Mouse (Mus musculus) left cerebral cortex, postnatal 10 days (tissue): ENCODE data around the gene Pgm2. TPM values are rescaled to one million over a fixed set of nuclear protein-coding genes. Genes with fewer than 3 reads are reported as not detected.

Experiments
- DNase-seq, 2 experiments: peaks; one replicate each; pipeline ENCODE4 v3.0.0; 2021 to 2022; ENCODE audit warnings: low spot score in 2 of 2, mixed read lengths in 1 of 2; ENCODE audit errors: extremely low spot score in 1 of 2
- intact Hi-C: fragments of 180-260 bp; cut with DNase I; formaldehyde crosslinking; loops from one replicate; pipeline ENCODE4 v1.15.1; 2025
- microRNA-seq: library from miRNA; unstranded; fragments of <30 nt; microRNA quantifications from one replicate; pipeline ENCODE4 v1.2.0, GENCODE M21; 2022
- total RNA-seq, 2 experiments: library from RNA; stranded (reverse); gene quantifications; 2 replicates each; pipeline ENCODE4 v1.2.3; 2021

The Pgm2 gene
- total RNA-seq, 2 experiments from 2014 or later = 10.3 to 10.7 TPM

DNA sequence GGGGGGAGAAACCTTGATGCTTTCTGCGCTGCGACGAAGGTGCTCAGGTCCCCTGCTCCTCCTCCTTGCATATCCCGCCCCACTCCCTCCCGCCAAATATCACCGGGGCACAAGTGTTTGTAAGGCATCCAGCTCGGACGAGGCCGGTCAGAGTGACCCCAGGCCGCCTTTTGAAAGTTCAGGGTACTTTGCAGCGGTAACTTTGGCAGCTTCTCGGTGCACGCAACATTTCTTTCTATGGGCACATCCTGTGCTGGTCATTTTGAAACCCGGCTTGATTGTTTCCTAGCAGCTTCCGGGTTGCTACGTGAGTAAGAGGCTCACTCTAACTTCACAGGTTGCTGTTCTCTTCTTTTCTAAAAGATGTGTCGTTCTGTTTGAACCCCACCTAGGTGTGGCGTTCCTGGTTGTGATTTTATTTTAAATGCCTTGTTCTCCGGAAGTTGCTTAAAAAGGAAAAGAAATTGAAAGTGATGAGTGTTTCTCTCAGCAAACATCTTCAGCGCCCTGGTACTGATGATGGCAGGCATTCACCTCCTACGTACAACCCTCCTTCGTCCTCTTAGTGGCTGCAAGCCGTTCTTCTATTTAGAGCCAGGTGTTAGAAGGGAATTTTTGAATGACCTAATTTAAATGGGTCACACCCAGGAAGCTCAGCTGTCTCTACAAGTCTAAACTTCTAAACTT is 68.1 kb downstream of the Pgm2 start:
- DNase-seq = no peak
- intact Hi-C loops = no loop called here

DNA sequence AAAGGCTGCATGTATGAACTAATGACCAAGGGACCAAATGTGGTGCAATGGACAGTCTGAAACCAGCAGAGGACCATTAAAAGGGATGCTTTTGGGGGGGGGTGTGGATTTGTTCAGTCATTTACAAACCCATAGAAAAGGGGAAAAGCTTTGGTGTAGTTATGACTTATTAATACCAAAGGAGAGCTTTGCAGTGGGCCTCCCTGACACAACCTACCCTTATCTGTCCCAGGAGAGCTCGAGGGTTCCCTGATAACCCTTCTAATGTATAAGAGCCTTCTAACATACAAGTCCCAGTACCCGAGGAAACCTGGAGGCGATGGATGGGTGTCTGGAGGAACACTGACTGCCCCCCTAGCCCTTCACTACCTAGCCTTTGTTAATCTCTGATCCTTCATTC is 69.2 kb downstream of the Pgm2 start:
- DNase-seq = no peak
- intact Hi-C loops = no loop called here

DNA sequence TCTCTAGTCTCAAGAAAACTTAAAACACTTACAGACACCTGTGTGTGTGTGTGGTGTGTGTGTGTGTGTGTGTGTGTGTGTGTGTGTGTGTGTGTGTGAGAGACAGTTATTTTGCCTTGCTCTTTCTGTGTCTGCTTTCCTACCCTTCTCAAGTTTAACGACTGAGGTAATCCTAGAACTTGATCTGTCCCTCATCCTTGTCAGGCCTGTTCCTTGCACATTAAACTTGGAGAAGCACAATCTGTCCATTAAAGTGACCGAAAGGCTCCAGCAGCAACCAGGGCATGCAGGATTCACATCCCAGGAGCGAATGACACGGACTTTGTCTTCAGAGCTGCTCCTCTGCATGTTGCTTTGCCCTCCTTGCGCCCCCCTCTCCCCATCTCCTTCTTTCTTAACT is 69.8 kb downstream of the Pgm2 start:
- intact Hi-C loops = no loop called here
- DNase-seq = no peak

DNA sequence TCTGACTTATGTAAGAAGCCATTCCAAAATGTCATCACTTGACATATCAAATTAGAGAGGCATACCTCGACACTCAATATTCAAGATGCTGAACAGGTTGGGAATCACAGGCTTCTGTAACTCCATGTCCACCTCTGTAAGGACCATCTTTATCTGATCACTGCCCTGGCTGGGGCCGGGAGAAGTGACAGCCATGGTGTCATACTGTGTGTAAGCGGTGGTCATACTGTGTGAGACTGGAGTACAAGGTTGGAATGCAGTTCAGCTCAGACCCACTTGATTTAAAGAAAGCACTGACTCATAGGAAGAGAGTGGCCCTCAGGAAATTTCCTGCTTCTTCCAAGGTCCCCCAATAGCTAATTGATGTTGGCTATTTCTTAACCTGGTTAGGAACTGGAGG is 71.7 kb downstream of the Pgm2 start:
- intact Hi-C loops = no loop called here
- no peak for DNase-seq

DNA sequence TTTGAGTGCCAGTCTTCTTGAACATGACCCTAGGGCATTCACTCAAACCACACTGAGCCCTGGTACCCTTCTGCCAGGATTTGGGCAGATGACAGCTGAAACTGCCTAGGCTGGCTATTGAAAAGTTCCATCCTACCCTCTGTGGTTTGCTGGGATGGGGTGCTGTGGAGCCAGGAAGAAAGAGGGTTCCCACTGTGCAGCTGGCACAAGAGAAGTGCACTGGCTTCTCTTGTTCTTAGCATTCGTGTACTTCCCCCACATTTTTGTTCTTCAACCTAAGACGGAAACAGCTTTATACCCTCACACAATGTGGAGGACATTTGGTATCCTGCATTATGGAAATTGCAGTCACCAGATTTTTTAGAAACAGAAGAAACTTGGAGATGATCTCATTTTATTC is 73.1 kb downstream of the Pgm2 start:
- no peak for DNase-seq
- intact Hi-C loops = no loop called here

DNA sequence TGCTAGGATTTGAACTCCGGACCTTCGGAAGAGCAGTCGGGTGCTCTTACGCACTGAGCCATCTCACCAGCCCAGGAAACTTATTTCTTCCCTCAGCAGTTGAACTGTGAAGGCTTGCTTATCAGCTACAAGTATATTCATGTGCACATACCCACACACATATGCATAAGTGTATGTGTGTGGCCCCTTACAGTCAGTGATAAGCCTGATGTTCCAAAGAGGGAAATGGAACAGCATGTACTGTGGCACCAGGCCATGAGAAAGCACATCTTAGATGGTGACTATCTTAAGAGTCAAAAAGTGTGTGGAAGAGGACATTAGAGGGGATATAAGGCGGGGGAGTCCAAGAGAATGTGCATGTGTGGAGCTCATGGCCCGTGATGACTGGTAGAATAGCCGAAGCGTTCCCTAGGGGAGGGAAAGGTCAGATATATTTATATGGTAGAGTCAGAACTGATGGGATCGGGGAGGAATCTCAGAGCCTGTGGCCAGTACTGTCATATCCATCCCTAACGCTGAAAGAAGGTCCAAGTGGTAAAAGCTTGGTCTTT is 76.3 kb downstream of the Pgm2 start:
- intact Hi-C loops = no loop called here

DNA sequence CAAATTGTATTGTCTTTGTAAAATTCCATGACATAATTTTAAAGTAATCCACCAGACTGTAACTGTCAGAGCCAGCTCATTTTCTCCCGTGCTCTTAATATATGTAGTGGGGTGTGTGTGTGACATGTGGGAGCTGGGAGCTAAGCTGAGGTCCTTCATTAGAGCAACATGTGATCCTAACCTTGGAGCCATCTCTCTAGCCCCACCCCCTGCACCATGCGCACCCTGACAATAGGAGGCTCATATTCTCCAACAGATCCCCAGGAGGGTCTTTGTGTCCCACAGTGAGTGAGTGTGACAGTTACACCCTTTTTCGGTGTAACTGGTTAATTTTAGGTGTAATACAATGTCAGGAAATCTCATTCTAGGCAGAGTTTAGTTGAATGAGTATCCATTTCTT is 80.1 kb downstream of the Pgm2 start:
- intact Hi-C loops = no loop called here
- no peak for DNase-seq

More for the DNA sequence above, 76.3 kb downstream of the Pgm2 start:
- no peak for DNase-seq

DNA sequence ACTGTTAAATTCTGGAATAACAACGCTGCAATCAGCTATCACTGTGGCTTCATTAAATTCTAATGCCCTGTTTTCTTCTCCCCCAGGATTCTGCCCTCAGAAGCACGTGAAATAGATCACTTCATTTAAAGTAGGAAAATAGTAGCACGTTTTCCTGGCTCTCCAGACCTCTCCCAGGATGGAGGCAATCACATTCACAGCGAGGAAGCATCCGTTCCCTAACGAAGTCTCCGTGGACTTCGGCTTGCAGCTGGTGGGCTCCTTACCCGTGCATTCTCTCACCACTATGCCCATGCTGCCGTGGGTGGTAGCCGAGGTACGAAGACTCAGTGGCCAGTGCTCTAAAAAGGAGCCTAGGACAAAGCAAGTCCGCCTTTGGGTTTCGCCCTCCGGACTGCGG is 80.6 kb downstream of the Pgm2 start:
- DNase-seq = no peak
- intact Hi-C loops = no loop called here

DNA sequence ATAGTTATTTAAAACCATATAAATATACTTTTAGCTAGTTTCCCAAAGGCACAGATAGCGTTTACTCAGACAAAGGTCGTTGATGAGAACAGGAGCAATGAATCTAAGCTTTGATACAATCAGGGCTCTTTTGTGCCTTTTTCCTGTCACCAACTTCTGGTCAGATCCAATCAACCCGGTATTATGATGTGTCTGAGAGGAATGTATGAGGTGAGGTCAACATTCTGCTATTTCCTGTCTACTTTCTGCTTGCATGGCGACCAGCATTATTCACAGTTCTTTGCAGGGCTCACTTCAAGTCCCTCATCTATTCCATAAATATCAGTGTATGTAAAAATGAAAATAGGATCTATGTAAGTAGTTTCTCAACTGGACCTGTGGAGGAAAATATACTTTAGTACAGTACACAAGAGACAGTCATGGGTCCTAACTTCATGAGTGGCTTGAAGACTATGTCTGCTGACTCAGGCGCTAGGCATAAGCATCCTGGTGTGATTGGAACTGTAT is 81.7 kb downstream of the Pgm2 start:
- no peak for DNase-seq
- intact Hi-C loops = no loop called here

Small RNA genes lying within 50 kb of the gene (microRNA-seq; reads per million reads assigned to microRNA genes)
- gene Gm22395 (not detected), gene Gm23967 (not detected)

Other genes with a start within 250 kb of the Pgm2 start
- gene Rell1, start 124.1 kb upstream of the Pgm2 start, total RNA-seq = 10 to 100 TPM; 11.9 to 12.2 TPM
- gene Tbc1d1, start 63.4 kb downstream of the Pgm2 start, total RNA-seq = 10 to 100 TPM; 14.0 to 15.4 TPM